13 mouse cellular contexts compared by ENCODE assay signal in genomic region chr6:104402348-104402747, GRCm38 (mm10).
"Had no signal": no experiment of that assay in that cellular context is flagged by ENCODE, and none has a peak within 500 bp of the region (broad histone marks: within the 10 kb centered on the region; RNA-seq: fewer than 3 reads in every experiment).

No protein-coding gene starts in this region.

- H3K27me3 ChIP-seq: intestine, embryonic 15.5 days; limb, embryonic 12.5 days; liver, embryonic 13.5 days; lung, embryonic 15.5 days; neural tube, embryonic 12.5 days had no signal

- H3K36me3 ChIP-seq: intestine, embryonic 15.5 days; limb, embryonic 12.5 days; liver, embryonic 13.5 days; lung, embryonic 15.5 days; neural tube, embryonic 12.5 days had no signal

- H3K27ac ChIP-seq: intestine, embryonic 15.5 days; left cerebral cortex, adult 2 months; limb, embryonic 12.5 days; liver, embryonic 13.5 days; lung, embryonic 15.5 days; neural tube, embryonic 12.5 days had no signal

- H3K4me1 ChIP-seq: intestine, embryonic 15.5 days; limb, embryonic 12.5 days; liver, embryonic 13.5 days; lung, embryonic 15.5 days; neural tube, embryonic 12.5 days had no signal

- H3K4me3 ChIP-seq: intestine, embryonic 15.5 days; left cerebral cortex, adult 2 months; limb, embryonic 12.5 days; liver, embryonic 13.5 days; lung, embryonic 15.5 days; neural tube, embryonic 12.5 days had no signal

- ATAC-seq: intestine, embryonic 15.5 days; liver, postnatal 0 days had no signal

- DNase-seq: kidney, adult 18-20 months; kidney, postnatal 14 days; liver; liver, embryonic 13.5 days; liver, postnatal 0 days; lung, postnatal 14 days; thymus, adult 18-20 months; thymus, postnatal 14 days had no signal

- H3K9me3 ChIP-seq: intestine, embryonic 15.5 days; limb, embryonic 12.5 days; liver, embryonic 13.5 days; lung, embryonic 15.5 days; neural tube, embryonic 12.5 days had no signal

- H3K4me2 ChIP-seq: intestine, embryonic 15.5 days; limb, embryonic 12.5 days; liver, embryonic 13.5 days; lung, embryonic 15.5 days; neural tube, embryonic 12.5 days had no signal

- H3K9ac ChIP-seq: intestine, embryonic 15.5 days; limb, embryonic 12.5 days; liver, embryonic 13.5 days; liver, postnatal 0 days; lung, embryonic 15.5 days; neural tube, embryonic 12.5 days had no signal
